Mouse (Mus musculus) gastrocnemius, adult 8-10 months (tissue): ENCODE measurements around the gene Gm13420. TPM values are rescaled to one million over a fixed set of nuclear protein-coding genes. Genes with fewer than 3 reads are reported as not detected.
A peak's percentile ranks its signal among the peaks of the same experiment; 100 is the strongest.
"Not testable (repeated sequence)": the region's sequence is repeated elsewhere in the genome, so short reads cannot be mapped to it uniquely, and the experiment has no call there.

Experiments used
- DNase-seq, 2 experiments: peaks; one replicate each; pipeline ENCODE4 v3.0.0; 2022; ENCODE audit warnings: low spot score in 2 of 2
- total RNA-seq, 4 experiments: library from RNA; stranded (reverse); gene quantifications; 2 replicates each; pipeline ENCODE4 v1.2.4; 2022

The Gm13420 gene
- total RNA-seq = not detected

DNA sequence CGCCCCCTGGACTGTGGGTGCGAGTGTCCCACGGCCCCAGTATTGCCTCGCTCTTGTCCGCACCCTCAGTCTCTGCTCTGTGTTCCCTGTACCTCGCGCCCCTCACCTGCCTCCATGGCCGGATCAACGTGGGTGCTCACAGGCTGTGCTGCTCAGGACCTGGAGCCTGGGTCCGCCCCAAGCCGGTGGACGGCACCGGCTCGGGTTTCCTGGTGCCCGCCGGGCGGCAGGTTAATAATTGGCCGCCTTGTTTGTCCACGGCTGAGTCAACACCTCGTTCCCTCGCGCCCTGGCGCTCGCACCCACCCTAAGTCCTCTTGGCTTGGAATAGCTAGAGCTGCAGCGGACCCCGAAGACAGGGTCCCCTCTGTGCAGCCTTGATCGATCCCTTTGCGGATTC lies at the start of gene Gm13420:
Gene Gm13420, minus strand, starts transcription at position 189 of the 400 bp plus-strand sequence.
- no peak for DNase-seq

DNA sequence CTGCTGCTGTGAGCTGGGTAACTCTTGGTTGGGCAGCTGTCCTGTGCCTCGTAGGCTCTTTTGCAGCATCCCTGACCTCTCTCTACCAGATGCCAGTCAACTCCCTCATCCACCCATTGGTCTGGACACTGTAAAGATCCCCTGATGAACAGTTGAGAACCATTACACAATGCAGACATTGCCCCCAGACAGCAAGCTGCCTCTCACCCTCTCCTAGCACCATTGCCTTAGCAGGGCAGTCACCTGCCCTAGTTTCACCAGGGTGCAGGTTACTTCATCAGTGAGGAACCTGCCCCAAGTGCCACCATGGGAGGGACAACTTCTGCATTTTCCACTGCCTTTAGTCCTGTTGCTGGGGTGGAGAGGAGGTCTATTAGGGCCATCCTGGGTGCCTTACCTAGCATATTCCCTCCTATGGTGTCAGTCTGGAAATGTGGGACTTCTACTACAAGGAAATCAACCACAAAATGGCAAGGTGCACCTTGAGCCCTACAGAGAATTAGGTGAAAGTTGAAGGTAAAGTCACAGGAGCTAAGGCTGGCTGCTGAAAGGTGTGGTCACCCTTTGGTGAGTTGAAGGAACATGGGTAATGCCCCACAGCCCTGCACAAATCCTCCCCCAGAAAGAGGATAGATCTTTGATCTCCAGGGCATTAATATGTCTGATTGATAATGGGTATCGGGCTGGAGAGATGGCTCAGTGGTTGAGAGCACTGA lies 41.4 kb upstream of the Gm13420 start:
- DNase-seq = no peak

DNA sequence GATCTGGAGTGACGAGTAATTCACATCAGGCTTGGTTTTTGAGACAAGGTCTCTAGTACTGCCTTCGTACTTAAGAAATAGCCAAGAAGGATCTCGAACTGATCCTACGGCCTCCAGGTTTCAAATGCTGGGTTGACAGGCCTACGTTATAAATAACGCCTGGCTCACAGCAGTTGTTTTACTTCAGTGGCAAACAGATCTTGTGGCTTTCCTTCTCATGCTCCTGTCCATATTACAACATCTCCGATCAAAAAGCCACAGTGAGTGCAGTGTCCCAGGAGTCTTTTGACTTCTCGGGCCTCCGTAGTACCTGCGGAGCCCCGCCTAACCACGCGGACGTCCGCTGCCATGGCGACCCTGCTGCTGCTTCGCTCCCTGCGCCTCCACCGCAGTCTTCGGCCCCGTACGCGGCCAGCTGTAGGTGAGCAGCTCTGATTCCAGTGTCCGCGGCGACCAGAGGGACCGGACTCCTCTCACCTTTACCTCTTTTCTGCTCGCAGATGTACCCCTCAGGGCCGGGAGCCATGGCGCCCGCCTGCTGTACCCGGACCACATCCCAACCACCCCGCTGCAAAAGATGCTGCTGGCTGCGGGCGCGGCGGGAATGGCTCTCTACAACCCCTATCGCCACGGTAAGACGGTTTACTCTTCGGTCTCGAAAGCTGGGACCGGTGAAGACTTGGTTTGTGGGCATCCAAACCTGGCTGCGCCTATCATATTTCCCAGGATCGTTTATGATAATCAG lies 36.6 kb upstream of the Gm13420 start, which contains the start of gene Trub2:
Gene Trub2, minus strand, starts transcription at position 566 of the 745 bp plus-strand sequence.
- peak; percentile 49 to 59 for DNase-seq

DNA sequence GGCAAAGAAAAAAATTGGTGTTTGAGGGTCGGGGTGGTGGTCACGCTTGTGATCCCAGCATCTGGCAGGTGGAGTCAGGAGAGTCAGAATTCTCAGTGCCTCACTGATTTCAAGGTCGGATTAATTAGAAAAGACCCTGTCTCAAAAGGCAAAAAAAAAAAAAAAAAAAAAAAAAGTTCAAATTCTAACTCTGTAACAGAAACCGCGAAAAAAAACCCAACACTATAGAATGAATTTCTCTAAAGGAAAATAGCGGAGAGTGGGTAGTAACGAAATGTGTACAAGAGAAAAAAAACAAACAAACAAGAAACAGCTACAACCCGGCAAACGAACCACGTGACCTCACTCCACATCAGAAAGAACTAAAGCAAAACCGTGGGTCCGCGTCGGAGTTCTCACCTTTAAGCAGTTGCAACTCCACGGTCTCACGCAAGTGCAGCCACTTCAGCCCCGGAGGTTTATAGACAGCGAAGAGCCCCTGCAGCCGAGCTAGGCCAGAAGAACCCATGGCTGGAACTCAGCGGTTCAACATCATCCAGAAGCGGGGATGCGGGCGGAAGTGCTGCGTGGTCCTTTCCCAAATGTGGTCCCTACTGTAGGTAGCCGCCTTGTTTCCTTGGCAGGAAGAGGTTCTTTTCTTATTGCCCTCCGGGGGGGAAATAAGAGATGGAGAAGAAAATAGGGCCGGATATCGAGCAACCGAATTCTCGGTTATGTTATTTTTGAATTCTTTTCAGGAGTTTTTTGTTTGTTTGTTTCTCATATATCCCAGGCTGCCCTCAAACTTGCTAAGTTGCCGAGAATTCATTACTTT lies 35.8 kb upstream of the Gm13420 start, which contains the start of gene Coq4:
Gene Coq4, plus strand, starts transcription at position 390 of the 814 bp plus-strand sequence.
- DNase-seq = peak; percentile 85

DNA sequence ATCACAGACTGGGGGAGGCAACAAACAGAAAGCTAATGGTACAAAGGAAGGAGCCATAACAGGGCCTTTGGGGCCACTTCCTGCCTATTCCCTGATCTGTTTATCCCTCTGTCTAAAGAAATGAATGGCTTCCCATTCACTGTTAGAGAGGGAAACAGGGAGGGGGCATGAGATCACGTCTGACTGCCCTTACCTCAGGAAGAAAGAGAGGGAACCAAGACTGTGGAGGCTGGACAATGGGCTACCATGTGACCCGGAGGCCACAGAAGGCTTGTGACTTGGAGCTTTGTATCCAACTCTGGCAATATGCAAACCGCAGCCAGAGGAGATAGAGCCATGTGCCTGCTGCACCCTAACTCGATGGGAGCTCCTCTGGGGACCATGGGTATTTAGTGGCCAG lies 32.8 kb upstream of the Gm13420 start:
- DNase-seq = no peak

DNA sequence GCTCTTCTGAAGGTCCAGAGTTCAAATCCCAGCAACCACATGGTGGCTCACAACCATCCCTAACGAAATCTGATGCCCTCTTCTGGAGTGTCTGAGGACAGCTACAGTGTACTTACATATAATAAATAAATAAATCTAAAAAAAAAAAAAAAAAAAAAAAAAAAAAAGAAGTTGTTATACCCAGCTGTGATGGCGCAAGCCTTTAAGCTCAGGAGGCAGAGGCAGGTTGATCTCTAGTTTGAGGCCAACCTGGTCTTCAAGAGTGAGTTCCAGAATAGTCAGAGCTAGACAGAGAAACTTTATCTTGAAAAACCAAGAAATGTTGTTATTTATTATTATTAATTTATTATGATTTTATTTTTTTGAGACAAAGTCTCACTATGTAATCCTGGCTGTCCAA lies 29.8 kb upstream of the Gm13420 start:
- not testable (repeated sequence) for DNase-seq

DNA sequence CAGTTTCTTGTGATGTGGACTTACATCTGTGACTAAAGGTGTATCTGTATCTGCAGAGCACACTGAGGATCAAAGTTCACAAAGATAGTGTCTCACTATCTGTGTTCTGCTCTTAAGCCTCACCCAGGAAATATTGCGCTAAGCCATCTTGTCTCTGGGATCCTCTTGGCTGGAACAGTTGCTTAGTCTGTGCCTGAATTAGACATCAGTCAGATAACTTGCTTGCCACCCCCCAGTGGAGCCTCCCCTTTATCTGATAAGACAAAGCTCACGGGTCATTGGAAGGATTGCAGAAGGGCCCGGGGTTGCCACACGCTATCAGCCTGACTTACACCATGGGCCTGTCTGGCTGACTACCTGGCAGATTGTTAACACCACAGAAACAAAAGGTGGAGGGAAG lies 21.8 kb upstream of the Gm13420 start:
- DNase-seq = no peak

DNA sequence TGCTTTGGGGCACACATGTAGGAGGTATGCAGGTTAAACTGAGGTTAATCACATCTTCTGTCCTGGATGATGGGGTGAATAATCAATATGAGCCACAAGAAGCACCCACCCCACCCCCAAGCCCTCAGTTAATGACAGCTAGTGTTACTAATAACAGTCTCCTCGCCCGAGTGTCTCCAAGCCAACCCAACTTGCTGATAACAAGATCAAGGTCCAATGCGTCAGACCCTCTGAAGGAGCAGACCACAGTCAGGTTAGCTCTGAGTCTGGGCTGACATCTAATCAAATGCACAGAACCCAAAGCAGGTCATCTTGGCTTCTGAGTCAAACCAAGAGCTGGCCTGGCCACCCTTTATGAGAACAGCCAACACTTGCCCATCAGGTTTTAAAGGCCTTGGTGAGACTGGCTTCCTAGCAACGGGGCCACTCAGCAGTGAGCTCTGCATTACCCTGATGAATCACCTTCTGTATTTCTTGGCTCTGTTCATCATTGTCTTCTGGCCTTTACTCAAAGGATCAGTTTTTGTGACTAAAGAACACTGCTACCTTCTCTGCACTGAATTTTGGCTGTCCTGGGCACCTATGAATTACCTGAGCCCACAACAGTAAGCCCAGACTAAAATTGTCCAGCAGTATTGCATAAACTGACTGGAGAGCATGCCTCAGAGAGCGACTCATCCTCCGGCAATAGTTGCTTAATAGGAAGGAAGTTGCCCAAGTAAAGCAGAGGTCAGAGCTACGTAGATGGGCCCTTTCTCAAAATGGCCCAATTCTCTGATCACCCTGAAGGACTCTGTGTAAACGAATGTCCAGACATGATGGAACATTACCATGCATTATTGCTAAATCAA lies 20.4 kb upstream of the Gm13420 start:
- no peak for DNase-seq

DNA sequence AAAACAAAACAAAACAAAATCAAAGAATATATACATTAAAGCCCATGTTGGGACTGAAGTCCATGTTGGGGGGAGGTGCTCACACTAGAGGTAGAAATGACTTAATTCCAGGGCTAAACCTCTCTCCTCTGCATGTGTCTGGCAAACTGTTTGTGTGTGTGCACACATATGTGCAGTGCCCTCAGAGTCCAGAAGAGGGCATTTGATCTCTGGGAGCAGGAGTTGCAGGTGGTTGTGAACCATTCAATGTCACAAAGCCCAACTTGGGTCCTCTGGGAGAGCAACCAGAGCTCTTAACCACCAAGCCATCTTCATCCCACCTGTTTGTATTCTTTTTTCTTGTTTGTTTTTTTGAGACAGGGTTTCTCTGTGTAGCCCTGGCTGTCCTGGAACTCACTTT lies 18.7 kb upstream of the Gm13420 start:
- no peak for DNase-seq

DNA sequence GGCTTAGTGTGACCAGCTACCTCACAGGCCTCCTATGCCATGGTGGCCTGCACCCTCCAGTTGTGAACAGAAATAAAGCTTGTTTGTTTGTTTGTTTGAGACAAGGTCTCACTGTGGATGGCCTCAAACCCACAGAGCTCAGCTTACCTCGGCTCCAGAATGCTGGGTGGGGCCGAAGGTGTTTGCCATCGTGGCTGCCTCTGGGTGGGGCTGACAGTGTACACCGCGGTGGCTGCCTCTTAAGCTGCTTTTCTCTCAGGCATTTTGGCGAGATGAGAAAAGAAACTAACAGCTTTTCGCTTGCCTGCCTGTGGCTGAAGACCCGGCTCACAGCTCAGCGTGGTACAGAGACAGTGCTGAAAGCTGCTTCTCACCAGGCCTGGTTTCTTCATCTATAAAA lies 17.4 kb upstream of the Gm13420 start:
- DNase-seq = no peak

DNA sequence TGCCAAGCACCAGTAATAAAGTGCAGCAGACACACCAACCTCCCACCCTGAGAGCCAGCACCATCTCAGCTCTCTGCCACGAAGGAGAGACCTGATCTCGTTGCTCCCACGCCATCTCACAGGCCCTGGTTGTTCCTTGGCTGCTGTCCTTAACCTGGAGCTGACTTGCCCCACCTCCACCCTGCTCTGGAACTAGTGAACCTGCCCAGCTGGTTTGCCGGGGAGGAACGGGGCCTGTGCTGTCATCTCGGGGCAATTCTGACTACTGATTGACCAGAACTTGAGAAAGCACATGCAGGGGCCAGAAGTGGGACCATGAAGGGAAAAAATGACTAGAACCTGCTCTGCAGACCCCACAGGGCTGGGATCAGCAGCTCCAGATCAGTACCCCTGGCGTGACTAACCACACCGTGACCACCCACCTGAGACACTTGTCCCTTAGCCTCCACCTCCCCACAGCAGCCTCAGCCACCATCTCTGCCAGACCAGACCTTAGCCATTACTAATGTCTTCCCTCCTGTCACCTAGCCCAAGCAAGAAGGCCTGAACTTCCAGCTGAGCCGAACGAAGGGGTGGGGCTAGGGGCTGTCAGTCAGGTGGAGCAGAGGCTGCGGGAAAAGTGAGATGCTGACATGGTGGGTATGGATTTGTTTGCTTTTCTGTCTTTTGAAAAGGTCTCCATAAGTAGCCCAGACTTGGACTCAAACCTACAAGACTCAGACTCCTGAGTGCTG lies 16.7 kb upstream of the Gm13420 start:
- no peak for DNase-seq

DNA sequence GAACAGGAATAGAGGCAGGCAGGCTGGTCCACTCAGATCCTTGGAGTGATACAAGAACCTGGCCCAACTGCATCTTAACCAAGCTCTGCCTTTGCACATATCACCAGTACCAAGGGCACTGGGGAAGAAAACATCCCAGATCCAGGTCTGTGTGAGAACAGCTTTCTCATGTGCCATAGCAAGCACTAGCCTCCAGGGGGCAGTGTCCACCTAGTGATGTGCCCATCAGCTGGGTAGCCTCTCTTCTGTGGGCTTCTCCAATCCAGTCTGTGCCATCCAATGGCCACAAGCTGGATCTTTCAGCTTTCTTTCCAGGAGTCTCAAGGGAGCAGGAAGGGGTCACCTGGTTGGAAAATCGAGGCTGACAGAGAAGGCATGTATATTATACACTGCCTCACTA lies 13.3 kb upstream of the Gm13420 start:
- DNase-seq = peak; percentile 14 to 23

DNA sequence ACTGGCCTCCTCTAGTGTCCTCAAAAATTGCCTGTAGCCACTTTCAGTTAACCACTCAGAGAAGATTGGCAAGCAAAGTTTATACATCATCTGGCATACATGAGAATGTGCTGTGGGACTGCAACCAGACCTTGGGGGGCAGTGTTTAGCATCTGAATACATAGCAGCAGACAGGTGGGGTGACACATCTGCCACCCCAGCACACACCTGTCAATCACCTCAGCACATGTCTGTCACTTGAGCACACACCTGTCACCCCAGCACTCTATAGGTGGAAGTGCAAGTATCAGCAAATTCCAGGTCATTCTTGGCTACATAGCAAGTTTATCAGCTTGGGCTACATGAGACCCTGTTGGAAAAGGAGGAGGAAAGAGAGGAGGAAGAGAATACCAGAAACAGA lies 4.2 kb upstream of the Gm13420 start:
- no peak for DNase-seq

DNA sequence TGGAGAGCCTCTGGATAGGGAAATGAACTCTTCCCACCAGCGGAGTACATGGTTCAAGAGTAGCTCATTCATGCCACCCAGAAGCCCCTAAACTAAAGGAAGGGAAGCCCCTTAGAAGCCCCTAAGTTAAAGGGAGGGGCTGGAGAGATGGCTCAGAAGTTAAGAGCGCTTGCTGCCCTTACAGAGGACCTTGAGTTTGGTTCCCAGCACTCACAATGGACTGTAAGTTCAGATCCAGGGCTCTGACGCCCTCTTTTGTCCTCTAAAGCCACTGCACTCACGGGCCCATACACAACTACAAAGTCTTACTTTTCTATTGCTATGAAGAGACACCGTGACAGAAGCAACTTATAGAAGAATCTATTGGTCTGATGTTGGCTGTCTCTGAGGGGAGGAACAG lies 912 bp upstream of the Gm13420 start:
- DNase-seq = no peak

DNA sequence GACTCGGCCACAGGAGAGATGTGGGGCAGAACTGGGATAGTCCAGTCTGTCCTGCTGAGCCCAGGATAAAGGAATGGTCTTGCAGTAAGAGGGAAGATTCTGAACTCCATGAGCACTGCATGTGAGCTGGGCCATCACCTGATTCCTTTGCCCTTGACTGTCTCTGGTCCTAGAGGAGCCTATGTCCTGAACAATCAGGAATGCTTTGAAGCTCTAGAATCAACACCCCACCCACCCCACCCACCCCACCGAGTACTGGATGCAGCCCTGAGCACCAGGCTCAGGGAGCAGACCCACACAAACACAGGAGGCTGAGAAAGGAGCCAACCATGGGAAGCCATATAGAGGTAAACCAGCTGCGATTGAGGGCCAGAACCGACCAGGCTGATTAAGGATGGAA lies 3.0 kb downstream of the Gm13420 start:
- no peak for DNase-seq

DNA sequence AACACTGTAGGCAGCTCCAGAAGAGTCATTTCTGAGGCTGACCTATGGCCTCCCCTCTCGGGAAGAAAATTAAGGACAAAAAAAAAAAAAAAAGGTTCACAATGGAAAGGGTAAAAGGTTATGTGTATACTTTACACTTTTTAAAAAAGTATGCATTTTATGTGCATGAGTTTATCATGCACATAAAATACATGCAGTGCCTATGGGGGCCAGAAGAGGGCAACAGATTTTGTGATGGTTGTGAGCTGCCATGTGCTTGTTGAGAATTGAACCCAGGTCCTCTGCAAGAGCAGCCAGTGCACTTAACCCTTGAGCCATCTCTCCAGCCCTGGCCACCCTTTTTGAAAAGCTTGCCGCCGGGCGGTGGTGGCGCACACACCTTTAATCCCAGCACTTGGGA lies 3.6 kb downstream of the Gm13420 start:
- DNase-seq = no peak

DNA sequence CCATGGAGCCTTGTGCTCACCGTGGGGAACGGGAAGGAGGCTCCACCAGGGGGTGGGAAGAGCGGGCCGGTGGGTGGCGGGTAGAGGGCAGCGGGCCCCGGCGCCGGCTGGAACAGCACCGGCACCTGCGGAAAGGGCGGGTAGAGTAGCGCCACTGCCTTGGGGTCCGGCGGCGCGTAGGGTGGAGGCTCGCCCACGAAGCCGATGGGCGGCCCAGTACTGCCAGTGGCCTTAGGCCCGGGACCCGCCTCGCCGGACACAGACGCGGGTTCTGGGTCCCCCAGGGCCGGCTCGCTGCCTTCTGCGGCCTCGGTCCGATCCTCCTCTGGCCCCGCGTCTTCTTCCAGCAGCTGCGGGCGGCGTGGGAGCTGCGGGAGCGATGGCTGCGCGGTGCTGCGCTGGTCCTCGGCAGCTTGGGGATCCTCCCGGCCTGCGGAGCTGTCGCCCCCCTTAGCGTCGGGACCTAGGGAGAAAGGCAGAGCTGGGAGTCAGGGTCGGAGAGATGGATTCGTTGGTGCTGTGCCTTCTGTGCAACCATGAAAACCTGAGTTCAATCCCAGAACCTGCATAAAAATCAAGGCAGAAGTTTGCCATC lies 4.2 kb downstream of the Gm13420 start:
- no peak for DNase-seq

DNA sequence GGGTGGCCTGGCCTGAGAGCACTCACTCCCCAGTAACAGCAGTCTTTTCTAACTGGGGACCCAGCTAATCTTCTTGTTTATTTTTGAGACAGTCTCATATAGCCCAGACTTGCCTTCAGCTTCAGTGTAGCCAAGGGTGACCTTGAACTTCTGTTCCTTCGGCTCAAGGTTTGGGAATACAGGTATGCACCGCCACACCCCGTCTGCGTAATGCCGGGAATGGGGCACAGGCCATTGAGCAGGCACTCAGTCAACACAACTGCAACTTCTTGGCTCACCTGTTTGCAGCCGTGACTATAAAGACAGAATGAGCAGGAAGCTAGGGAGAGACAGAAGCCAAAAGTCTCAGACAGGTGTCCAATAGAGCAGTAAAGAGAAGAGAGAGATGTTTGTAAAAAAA lies 7.2 kb downstream of the Gm13420 start:
- DNase-seq = no peak

DNA sequence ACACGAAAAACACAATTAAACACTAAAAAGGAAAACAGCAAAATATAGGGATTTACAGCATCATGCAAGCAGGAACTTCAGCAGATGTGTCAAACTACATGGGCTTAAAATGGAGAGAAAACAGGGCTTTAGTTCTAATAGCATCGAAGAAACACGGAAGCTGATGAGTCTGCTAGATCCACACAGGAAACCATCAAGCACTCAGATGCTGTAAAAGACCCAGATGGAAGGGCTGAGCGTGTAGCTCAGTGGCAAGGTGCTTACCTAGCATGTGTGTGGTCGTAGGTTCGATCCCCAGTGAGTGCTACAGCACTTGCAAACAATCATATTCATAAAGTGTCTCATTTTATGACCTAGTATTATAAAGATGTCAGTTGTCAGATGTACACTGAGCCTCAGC lies 10.3 kb downstream of the Gm13420 start:
- no peak for DNase-seq

DNA sequence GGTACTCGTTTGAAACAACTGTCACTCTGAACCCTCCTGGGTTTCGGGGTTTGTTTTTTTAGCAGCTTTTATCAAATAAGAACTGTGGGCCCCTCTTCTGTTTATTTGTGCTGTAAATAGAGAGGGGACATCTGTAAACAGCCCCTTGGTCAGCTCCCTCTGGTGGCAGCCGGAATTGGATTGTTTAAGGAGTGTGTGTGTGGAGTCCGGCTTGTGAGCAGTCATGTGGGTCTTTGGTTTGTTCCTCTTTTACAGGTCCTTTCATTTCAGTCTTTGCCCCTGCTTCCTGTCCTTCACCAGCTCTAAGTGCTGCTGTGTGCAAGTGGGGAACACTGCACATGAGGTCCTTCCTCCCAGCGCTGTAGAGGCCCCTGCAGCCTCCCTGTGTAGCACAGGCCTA lies 12.1 kb downstream of the Gm13420 start:
- no peak for DNase-seq
